Mouse (Mus musculus) mouse embryonic stem cell (cell line): ENCODE measurements around the gene Fbln1.

Source experiments
- in situ Hi-C, 2 experiments: fragments of 300-500 bp; cut with MboI; formaldehyde crosslinking; loops; 1 replicate in 1 of 2; 3 replicates in 1 of 2; pipeline ENCODE4 v1.14.3; 2019 to 2020; ENCODE audit warnings: low sequenced_read_pairs in 2 of 2, low pct_unique_long_range_greater_than_20kb in 1 of 2, mixed read lengths in 1 of 2; ENCODE audit not compliant: unreplicated experiment in 1 of 2

The Fbln1 gene

GRCm38 (mm10) chr15:85202199-85202598, 3.5 kb upstream of the Fbln1 start:
- in situ Hi-C loops: no loop called here

- in situ Hi-C loops: no loop called here
Observed at GRCm38 (mm10) chr15:85202787-85203186, 3.0 kb upstream of the Fbln1 start.

GRCm38 (mm10) chr15:85204383-85204782, 1.4 kb upstream of the Fbln1 start:
- in situ Hi-C loops: no loop called here

GRCm38 (mm10) chr15:85206703-85207075, 940 bp downstream of the Fbln1 start:
- in situ Hi-C loops: no loop called here

GRCm38 (mm10) chr15:85207081-85207480, 1.3 kb downstream of the Fbln1 start:
- in situ Hi-C loops: no loop called here

- in situ Hi-C loops: no loop called here
Observed at GRCm38 (mm10) chr15:85207763-85208162, 2.0 kb downstream of the Fbln1 start.

- in situ Hi-C loops: no loop called here
Observed at GRCm38 (mm10) chr15:85208332-85208731, 2.6 kb downstream of the Fbln1 start.

GRCm38 (mm10) chr15:85209341-85209740, 3.6 kb downstream of the Fbln1 start:
- in situ Hi-C loops: no loop called here

GRCm38 (mm10) chr15:85210686-85211085, 4.9 kb downstream of the Fbln1 start:
- in situ Hi-C loops: no loop called here

- in situ Hi-C loops: no loop called here
Observed at GRCm38 (mm10) chr15:85211101-85211760, 5.5 kb downstream of the Fbln1 start.

GRCm38 (mm10) chr15:85216069-85216813, 10.5 kb downstream of the Fbln1 start:
- in situ Hi-C loops: no loop called here

- in situ Hi-C loops: no loop called here
Observed at GRCm38 (mm10) chr15:85218617-85219265, 13.0 kb downstream of the Fbln1 start.

GRCm38 (mm10) chr15:85220371-85220770, 14.6 kb downstream of the Fbln1 start:
- in situ Hi-C loops: no loop called here

- in situ Hi-C loops: no loop called here
Observed at GRCm38 (mm10) chr15:85221115-85221854, 15.5 kb downstream of the Fbln1 start.

GRCm38 (mm10) chr15:85225693-85226092, 19.9 kb downstream of the Fbln1 start:
- in situ Hi-C loops: no loop called here

GRCm38 (mm10) chr15:85226841-85227240, 21.1 kb downstream of the Fbln1 start:
- in situ Hi-C loops: no loop called here

GRCm38 (mm10) chr15:85228568-85228967, 22.8 kb downstream of the Fbln1 start:
- in situ Hi-C loops: no loop called here

GRCm38 (mm10) chr15:85229960-85230535, 24.3 kb downstream of the Fbln1 start:
- in situ Hi-C loops: no loop called here

GRCm38 (mm10) chr15:85230613-85231012, 24.9 kb downstream of the Fbln1 start:
- in situ Hi-C loops: no loop called here
